Mouse (Mus musculus) ES-E14 (cell line): ENCODE results near the gene Otx1. TPM values are rescaled to one million over a fixed set of nuclear protein-coding genes. Genes with fewer than 3 reads are reported as not detected.

Experiments used
- DNase-seq: peaks from one replicate; pipeline ENCODE4 v3.0.0-alpha.2; 2013; ENCODE audit warnings: low read depth, low spot score
- H3K27ac ChIP-seq: 2 replicates; pipeline ENCODE4 v1.5.1; 2012; ENCODE audit warnings: low read depth, mild to moderate bottlenecking, low read length, moderate library complexity, mixed read lengths; ENCODE audit not compliant: poor library complexity, insufficient read depth, severe bottlenecking
- H3K36me3 ChIP-seq: 2 replicates; pipeline ENCODE4 v1.6.1; 2012; ENCODE audit warnings: mild to moderate bottlenecking, low read length, moderate library complexity, mixed read lengths; ENCODE audit not compliant: control insufficient read depth, poor library complexity, insufficient read depth, severe bottlenecking
- H3K4me1 ChIP-seq, 2 experiments: fragments of 150-350 bp in 1 of 2; sonication (generic) in 1 of 2; 2 replicates each; pipeline ENCODE4 v1.6.1; 2012; ENCODE audit warnings: low read length in 2 of 2, mild to moderate bottlenecking in 1 of 2, mixed read lengths in 1 of 2; ENCODE audit not compliant: control insufficient read depth in 2 of 2, insufficient read depth in 2 of 2, poor library complexity in 1 of 2
- H3K4me3 ChIP-seq, 2 experiments: fragments of 150-350 bp in 1 of 2; sonication (generic) in 1 of 2; 2 replicates each; pipeline ENCODE4 v1.5.1; 2012; ENCODE audit warnings: low read length in 2 of 2, low read depth in 1 of 2, mild to moderate bottlenecking in 1 of 2, mixed read lengths in 1 of 2; ENCODE audit not compliant: insufficient read depth in 1 of 2, poor library complexity in 1 of 2, severe bottlenecking in 1 of 2
- H3K9ac ChIP-seq: 2 replicates; pipeline ENCODE4 v1.6.1; 2012; ENCODE audit warnings: low read depth, mild to moderate bottlenecking, low read length, mixed read lengths; ENCODE audit not compliant: poor library complexity, insufficient read depth, severe bottlenecking
- H3K9me3 ChIP-seq: fragments of 150-350 bp; sonication (generic); 2 replicates; pipeline ENCODE4 v1.6.1; 2012; ENCODE audit warnings: low read depth, mild to moderate bottlenecking, low read length; ENCODE audit not compliant: control insufficient read depth, insufficient read depth
- CHD2 ChIP-seq: IDR thresholded peaks from 2 replicates; pipeline ENCODE4 v1.6.1; 2014; ENCODE audit warnings: mild to moderate bottlenecking, low read depth, low read length, inconsistent platforms
- HCFC1 ChIP-seq: IDR thresholded peaks from 2 replicates; pipeline ENCODE4 v1.6.1; 2012; ENCODE audit warnings: low read length, inconsistent platforms, borderline replicate concordance; ENCODE audit not compliant: insufficient read depth
- MAFK ChIP-seq: IDR thresholded peaks from 2 replicates; pipeline ENCODE4 v1.6.1; 2014; ENCODE audit warnings: mild to moderate bottlenecking, low read depth, low read length, inconsistent platforms; ENCODE audit not compliant: insufficient read depth
- ZC3H11A ChIP-seq: IDR thresholded peaks from 2 replicates; pipeline ENCODE4 v1.6.1; 2012; ENCODE audit warnings: low read depth, mild to moderate bottlenecking, inconsistent platforms, low read length, borderline replicate concordance
- ZNF384 ChIP-seq: IDR thresholded peaks from 2 replicates; pipeline ENCODE4 v1.6.1; 2012; ENCODE audit warnings: low read depth, low read length, inconsistent platforms
- in situ Hi-C, 2 experiments: fragments of 600-800 bp; cut with MboI; formaldehyde crosslinking; loops; one replicate each; pipeline ENCODE4 v1.15.1; 2025; ENCODE audit warnings: low sequenced_read_pairs in 2 of 2, inconsistent platforms in 1 of 2; ENCODE audit not compliant: unreplicated experiment in 2 of 2
- total RNA-seq: library from RNA; depleted of rRNA; stranded (reverse); fragments of 300-350 nt; gene quantifications from 2 replicates; pipeline ENCODE4 v1.2.3, GENCODE M21; 2012

Otx1 gene
- total RNA-seq, 1 experiment = not detected

DNA sequence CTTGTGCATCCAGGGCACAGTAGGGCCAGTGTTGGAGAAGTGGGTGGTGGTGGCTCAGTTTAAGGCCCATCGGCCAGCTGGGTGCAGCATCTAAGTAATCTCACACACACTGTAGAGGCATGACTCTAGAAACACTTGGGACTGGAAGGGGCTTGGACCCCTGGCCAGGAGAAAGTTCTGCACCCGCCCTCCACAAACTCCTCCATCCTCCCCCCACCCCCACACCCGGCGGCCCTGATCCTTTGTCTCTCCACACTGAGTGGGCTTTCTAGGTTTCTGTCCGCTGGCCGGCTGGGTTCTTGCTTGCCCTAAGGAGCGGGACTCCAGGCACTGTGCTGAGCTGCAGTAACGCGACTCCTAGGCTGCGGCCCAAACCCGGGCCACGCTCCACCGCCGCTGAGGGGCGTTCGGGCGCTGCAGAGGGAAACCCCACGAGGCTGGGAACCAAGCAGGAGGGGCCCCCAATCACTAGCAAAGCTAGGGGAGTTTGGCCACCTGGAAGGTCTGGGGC lies 1.7 kb upstream of the Otx1 start:
- Histone ChIP-seq H3K9me3 (no peaks in the 10 kb centered on the region), H3K27ac (no peak overlapping the region), H3K4me3 (no peak overlapping the region), H3K4me1 (peaks cover 0 to 6% of the 10 kb centered on the region in 2 experiments; a peak in 3 of 4 replicates), H3K36me3 (no peaks in the 10 kb centered on the region), H3K9ac (no peak overlapping the region)
- no peak for DNase-seq
- TF ChIP-seq CHD2 (no peak), ZNF384 (no peak), ZC3H11A (no peak), MAFK (no peak), HCFC1 (no peak)
- in situ Hi-C loops = no loop called here

GRCm38 (mm10) chr11:22003341-22003981 lies 764 bp upstream of the Otx1 start:
- TF ChIP-seq MAFK = no peak
- no peak for TF ChIP-seq HCFC1
- TF ChIP-seq CHD2 = no peak
- no peak for TF ChIP-seq ZC3H11A
- TF ChIP-seq ZNF384 = no peak
- Histone ChIP-seq H3K9me3 (no peaks in the 10 kb centered on the region), H3K36me3 (no peaks in the 10 kb centered on the region), H3K4me3 (no peak overlapping the region), H3K9ac (no peak overlapping the region), H3K27ac (no peak overlapping the region), H3K4me1 (peaks cover 0 to 6% of the 10 kb centered on the region in 2 experiments; a peak in 3 of 4 replicates)
- in situ Hi-C loops = no loop called here
- peak; percentile 16 for DNase-seq

- H3K4me3 ChIP-seq = peak overlapping the region; percentile 57 to 71
- H3K27ac ChIP-seq = no peak overlapping the region
- H3K4me1 ChIP-seq = peaks cover 0 to under 1% of the 10 kb centered on the region in 2 experiments; a peak in 1 of 4 replicates
- no peaks in the 10 kb centered on the region for H3K36me3 ChIP-seq
- peak overlapping the region; percentile 53 for H3K9ac ChIP-seq
- TF ChIP-seq ZNF384 (no peak), ZC3H11A (no peak), CHD2 (no peak), HCFC1 (no peak)
- peak; percentile 17 for DNase-seq
- H3K9me3 ChIP-seq = no peaks in the 10 kb centered on the region
- in situ Hi-C loops = no loop called here
These were observed 475 bp downstream of the Otx1 start for GRCm38 (mm10) chr11:22002062-22002782.

DNA sequence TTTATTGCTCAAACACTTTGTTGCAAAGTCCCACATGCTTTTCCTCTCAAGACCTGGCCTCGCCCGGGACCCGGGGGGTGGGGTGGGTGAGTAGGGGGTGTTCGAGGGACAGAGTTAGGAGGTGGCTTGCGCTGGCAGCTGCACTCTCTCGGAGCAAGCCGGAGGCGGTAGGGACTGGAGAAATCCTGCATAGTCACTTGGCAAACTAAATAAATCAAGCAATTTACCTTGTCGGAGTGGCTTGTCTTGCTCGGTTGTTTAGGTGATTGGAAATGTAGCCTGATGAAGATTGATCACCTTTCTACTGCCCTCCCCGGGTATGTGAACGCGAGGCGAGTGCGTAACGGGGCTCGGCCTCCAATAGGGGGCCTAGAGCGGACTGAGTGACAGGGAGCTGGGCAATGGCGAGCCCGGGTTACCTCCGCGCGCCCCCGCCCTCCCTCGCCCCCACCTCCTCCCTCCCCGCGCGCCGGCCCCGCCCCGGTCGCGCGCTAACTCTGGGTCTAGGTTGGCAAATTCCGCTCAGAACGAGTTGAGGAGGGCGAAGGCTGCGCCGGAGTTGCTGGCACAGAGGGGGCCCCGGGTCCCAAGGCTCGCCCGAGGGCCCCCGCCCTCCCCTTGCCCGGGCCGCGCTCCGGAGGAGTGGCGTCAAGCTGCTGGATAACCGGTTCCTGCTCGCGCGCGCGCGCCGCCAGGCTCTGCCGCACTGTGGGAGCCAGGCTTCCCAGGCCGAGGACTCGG lies 1.2 kb downstream of the Otx1 start:
- Histone ChIP-seq H3K36me3 (no peaks in the 10 kb centered on the region), H3K4me3 (peak overlapping the region; percentile 57 to 71), H3K9ac (peak overlapping the region; percentile 53), H3K9me3 (no peaks in the 10 kb centered on the region), H3K4me1 (peaks cover 0 to 2% of the 10 kb centered on the region in 2 experiments; a peak in 1 of 4 replicates), H3K27ac (no peak overlapping the region)
- peak; percentile 57 for DNase-seq
- in situ Hi-C loops = no loop called here
- no peak for TF ChIP-seq ZC3H11A
- no peak for TF ChIP-seq CHD2
- TF ChIP-seq MAFK = no peak
- no peak for TF ChIP-seq ZNF384
- no peak for TF ChIP-seq HCFC1
